Mouse (Mus musculus) heart, postnatal 0 days (tissue): ENCODE results near the gene Slc39a8. TPM values are rescaled to one million over a fixed set of nuclear protein-coding genes. Genes with fewer than 3 reads are reported as not detected.

Experiments used
- ATAC-seq: fragments of 200-750 bp; cut with Nextera tagmentation; 2 replicates; pipeline ENCODE4 v1.8.0; 2017; ENCODE audit warnings: low read depth, moderate number of reproducible peaks, moderate library complexity; ENCODE audit not compliant: insufficient read depth
- DNase-seq: peaks from one replicate; pipeline ENCODE4 v3.0.0-alpha.2; 2016; ENCODE audit warnings: low spot score
- H3K27ac ChIP-seq: fragments of 300-500 bp; sonication (generic); 2 replicates; pipeline ENCODE4 v1.5.1; 2014; ENCODE audit warnings: low read depth, mild to moderate bottlenecking
- H3K27me3 ChIP-seq: fragments of 300-500 bp; sonication (generic); 2 replicates; pipeline ENCODE4 v1.6.1; 2014; ENCODE audit warnings: low read length, mixed read lengths; ENCODE audit not compliant: control insufficient read depth, insufficient read depth
- H3K36me3 ChIP-seq: fragments of 300-500 bp; sonication (generic); replicated peaks from 2 replicates; pipeline ENCODE4 v1.6.1; 2014; ENCODE audit warnings: low read length, mixed read lengths; ENCODE audit not compliant: control insufficient read depth, insufficient read depth
- H3K4me1 ChIP-seq: fragments of 300-500 bp; sonication (generic); 2 replicates; pipeline ENCODE4 v1.6.1; 2014; ENCODE audit warnings: antibody characterized with exemption; ENCODE audit not compliant: control insufficient read depth, insufficient read depth
- H3K4me2 ChIP-seq: fragments of 300-500 bp; sonication (generic); 2 replicates; pipeline ENCODE4 v1.6.1; 2014; ENCODE audit warnings: low read depth, mild to moderate bottlenecking, low read length, moderate library complexity
- H3K4me3 ChIP-seq: fragments of 300-500 bp; sonication (generic); 2 replicates; pipeline ENCODE4 v1.5.1; 2014; ENCODE audit warnings: low read depth, low read length
- H3K9ac ChIP-seq: fragments of 300-500 bp; sonication (generic); replicated peaks from 2 replicates; pipeline ENCODE4 v1.6.1; 2014; ENCODE audit warnings: low read depth, low read length, mixed read lengths
- H3K9me3 ChIP-seq: fragments of 300-500 bp; sonication (generic); replicated peaks from 2 replicates; pipeline ENCODE4 v1.6.1; 2016; ENCODE audit warnings: low read length; ENCODE audit not compliant: control insufficient read depth
- CTCF ChIP-seq: IDR thresholded peaks from 2 replicates; pipeline ENCODE4 v1.5.1; 2016; ENCODE audit warnings: antibody characterized with exemption, control low read depth, low read depth
- EP300 ChIP-seq: IDR thresholded peaks from 2 replicates; pipeline ENCODE4 v1.6.1; 2016; ENCODE audit warnings: antibody characterized with exemption, low read depth
- WGBS: fragments of 180-500 bp; shearing (Covaris S2); extraction: QIAGEN DNeasy Blood & Tissue Kit; methylation state at CpG from one replicate; pipeline ENCODE4 v1.1.7; 2014; 5-methylcytosine and 5-hydroxymethylcytosine counted together
- polyA plus RNA-seq: library from polyadenylated mRNA; unstranded; fragments of >200 nt; fragmentation: Nextera tagmentation; extraction: Ambion mirVana; gene quantifications from 2 replicates; pipeline ENCODE4 v1.2.1, GENCODE M21; 2015
- total RNA-seq: library from RNA; depleted of rRNA; stranded (reverse); fragments of >200 nt; gene quantifications from 2 replicates; pipeline ENCODE4 v1.2.3, GENCODE M21; 2014; ENCODE audit warnings: low replicate concordance

Slc39a8 gene
- total and polyA plus RNA-seq, 2 experiments from 2014 or later = 10.2 to 14.4 TPM

GRCm38 (mm10) chr3:135814665-135815064 lies 10.4 kb upstream of the Slc39a8 start:
- H3K9ac ChIP-seq = no peak overlapping the region
- 83% methylated on average over 14 of the region's 14 CpGs for WGBS
- DNase-seq = no peak
- no peaks in the 10 kb centered on the region for H3K4me1 ChIP-seq
- ATAC-seq = no peak
- TF ChIP-seq EP300 = no peak
- no peak for TF ChIP-seq CTCF
- H3K4me2 ChIP-seq = no peak overlapping the region
- H3K27me3 ChIP-seq = no peaks in the 10 kb centered on the region
- no peak overlapping the region for H3K27ac ChIP-seq
- H3K4me3 ChIP-seq = no peak overlapping the region
- H3K9me3 ChIP-seq = no peaks in the 10 kb centered on the region
- H3K36me3 ChIP-seq = no peaks in the 10 kb centered on the region

- no peak overlapping the region for H3K4me2 ChIP-seq
- DNase-seq (no peak), ATAC-seq (no peak)
- no peaks in the 10 kb centered on the region for H3K36me3 ChIP-seq
- WGBS = 70% methylated on average over 5 of the region's 5 CpGs
- H3K9me3 ChIP-seq = no peaks in the 10 kb centered on the region
- TF ChIP-seq EP300 = no peak
- no peak for TF ChIP-seq CTCF
- H3K4me1 ChIP-seq = no peaks in the 10 kb centered on the region
- H3K27me3 ChIP-seq = no peaks in the 10 kb centered on the region
- no peak overlapping the region for H3K9ac ChIP-seq
- H3K4me3 ChIP-seq = no peak overlapping the region
- H3K27ac ChIP-seq = no peak overlapping the region
Measured at GRCm38 (mm10) chr3:135815973-135816727, 8.9 kb upstream of the Slc39a8 start.

GRCm38 (mm10) chr3:135817124-135817523 lies 8.0 kb upstream of the Slc39a8 start:
- Histone ChIP-seq H3K9me3 (no peaks in the 10 kb centered on the region), H3K9ac (no peak overlapping the region), H3K4me3 (no peak overlapping the region), H3K4me2 (no peak overlapping the region), H3K36me3 (no peaks in the 10 kb centered on the region), H3K27me3 (no peaks in the 10 kb centered on the region), H3K4me1 (no peaks in the 10 kb centered on the region), H3K27ac (no peak overlapping the region)
- no peak for TF ChIP-seq EP300
- TF ChIP-seq CTCF = no peak
- no peak for ATAC-seq
- no peak for DNase-seq
- 64% methylated on average over 1 of the region's 1 CpGs for WGBS

- Histone ChIP-seq H3K4me2 (peak overlapping the region; percentile 87), H3K27ac (no peak overlapping the region), H3K36me3 (no peaks in the 10 kb centered on the region), H3K27me3 (0 out of 2 replicates have a peak, but pooled peaks cover 4% of the 10 kb centered on the region), H3K4me3 (peak overlapping the region; percentile 58), H3K9ac (no peak overlapping the region), H3K4me1 (peaks cover 5% of the 10 kb centered on the region; the same call in 1 of the 2 replicates), H3K9me3 (no peaks in the 10 kb centered on the region)
- no peak for ATAC-seq
- WGBS = 18% methylated on average over 3 of the region's 4 CpGs
- no peak for DNase-seq
- no peak for TF ChIP-seq CTCF
- no peak for TF ChIP-seq EP300
Measured at GRCm38 (mm10) chr3:135824436-135824835, 643 bp upstream of the Slc39a8 start.

- no peak overlapping the region for H3K27ac ChIP-seq
- H3K36me3 ChIP-seq = no peaks in the 10 kb centered on the region
- peaks cover 5% of the 10 kb centered on the region; the same call in 1 of the 2 replicates for H3K4me1 ChIP-seq
- H3K9me3 ChIP-seq = no peaks in the 10 kb centered on the region
- H3K27me3 ChIP-seq = 0 out of 2 replicates have a peak, but pooled peaks cover 4% of the 10 kb centered on the region
- peak overlapping the region; percentile 58 for H3K4me3 ChIP-seq
- peak overlapping the region; percentile 87 for H3K4me2 ChIP-seq
- ATAC-seq = peak; percentile 56
- TF ChIP-seq CTCF = no peak
- TF ChIP-seq EP300 = no peak
- peak overlapping the region; percentile 49; the same call in 1 of the 2 replicates for H3K9ac ChIP-seq
- peak; percentile 14 for DNase-seq
- WGBS = under 1% methylated on average over 57 of the region's 57 CpGs
Measured at GRCm38 (mm10) chr3:135825754-135826683, 940 bp downstream of the Slc39a8 start.
